Mouse (Mus musculus): ENCODE measurements around the gene Riok2. TPM values are rescaled to one million over a fixed set of nuclear protein-coding genes. Genes with fewer than 3 reads are reported as not detected.

Riok2 gene
- total and polyA plus RNA-seq, 2 experiments from 2014 or later = 21.2 to 27.7 TPM

GRCm38 (mm10) chr17:17408137-17408536, 34.0 kb downstream of the Riok2 start:
- no peak overlapping the region for H3K9ac ChIP-seq (replicated peaks; ENCODE audit: low read depth, low read length)
- H3K27me3 ChIP-seq (ENCODE audit: control insufficient read depth, insufficient read depth, low read length) = no peaks in the 10 kb centered on the region
- H3K27ac ChIP-seq (ENCODE audit: low read depth) = no peak overlapping the region
- no peaks in the 10 kb centered on the region for H3K36me3 ChIP-seq (replicated peaks; ENCODE audit: control insufficient read depth, insufficient read depth, low read length)
- TF ChIP-seq EP300 (IDR thresholded peaks at IDR 0.05; ENCODE audit: low read depth) (no peak), CTCF (IDR thresholded peaks at IDR 0.05; ENCODE audit: low read depth) (no peak)
- no peak for ATAC-seq (ENCODE audit: insufficient read depth, low read depth)
- DNase-seq (ENCODE audit: low spot score) = no peak
- H3K4me2 ChIP-seq (ENCODE audit: low read depth, low read length) = no peak overlapping the region
- no peak overlapping the region for H3K4me3 ChIP-seq (ENCODE audit: low read depth, low read length)
- H3K9me3 ChIP-seq (replicated peaks; ENCODE audit: control insufficient read depth, low read length) = no peaks in the 10 kb centered on the region
- WGBS = 60% methylated on average over 6 of the region's 6 CpGs
- H3K4me1 ChIP-seq (ENCODE audit: control insufficient read depth, insufficient read depth) = no peaks in the 10 kb centered on the region

- 82% methylated on average over 6 of the region's 6 CpGs for WGBS
- Histone ChIP-seq H3K9me3 (replicated peaks; ENCODE audit: control insufficient read depth, low read length) (no peaks in the 10 kb centered on the region), H3K27ac (ENCODE audit: low read depth) (no peak overlapping the region), H3K4me1 (ENCODE audit: control insufficient read depth, insufficient read depth) (no peaks in the 10 kb centered on the region), H3K4me2 (ENCODE audit: low read depth, low read length) (no peak overlapping the region), H3K27me3 (ENCODE audit: control insufficient read depth, insufficient read depth, low read length) (no peaks in the 10 kb centered on the region), H3K4me3 (ENCODE audit: low read depth, low read length) (no peak overlapping the region), H3K9ac (replicated peaks; ENCODE audit: low read depth, low read length) (no peak overlapping the region), H3K36me3 (replicated peaks; ENCODE audit: control insufficient read depth, insufficient read depth, low read length) (no peaks in the 10 kb centered on the region)
- no peak for DNase-seq (ENCODE audit: low spot score)
- no peak for ATAC-seq (ENCODE audit: insufficient read depth, low read depth)
- TF ChIP-seq CTCF (IDR thresholded peaks at IDR 0.05; ENCODE audit: low read depth) = no peak
- no peak for TF ChIP-seq EP300 (IDR thresholded peaks at IDR 0.05; ENCODE audit: low read depth)
Measured at GRCm38 (mm10) chr17:17408720-17409478, 34.8 kb downstream of the Riok2 start.

GRCm38 (mm10) chr17:17409601-17410000, 35.5 kb downstream of the Riok2 start:
- TF ChIP-seq CTCF (IDR thresholded peaks at IDR 0.05; ENCODE audit: low read depth) (no peak), EP300 (IDR thresholded peaks at IDR 0.05; ENCODE audit: low read depth) (no peak)
- no peak overlapping the region for H3K4me3 ChIP-seq (ENCODE audit: low read depth, low read length)
- H3K9ac ChIP-seq (replicated peaks; ENCODE audit: low read depth, low read length) = no peak overlapping the region
- H3K27ac ChIP-seq (ENCODE audit: low read depth) = no peak overlapping the region
- no peak overlapping the region for H3K4me2 ChIP-seq (ENCODE audit: low read depth, low read length)
- no peaks in the 10 kb centered on the region for H3K36me3 ChIP-seq (replicated peaks; ENCODE audit: control insufficient read depth, insufficient read depth, low read length)
- H3K9me3 ChIP-seq (replicated peaks; ENCODE audit: control insufficient read depth, low read length) = no peaks in the 10 kb centered on the region
- ATAC-seq (ENCODE audit: insufficient read depth, low read depth) (no peak), DNase-seq (ENCODE audit: low spot score) (no peak)
- no peaks in the 10 kb centered on the region for H3K4me1 ChIP-seq (ENCODE audit: control insufficient read depth, insufficient read depth)
- 41% methylated on average over 2 of the region's 2 CpGs for WGBS
- no peaks in the 10 kb centered on the region for H3K27me3 ChIP-seq (ENCODE audit: control insufficient read depth, insufficient read depth, low read length)

GRCm38 (mm10) chr17:17411443-17411842, 37.3 kb downstream of the Riok2 start:
- no peak for ATAC-seq (ENCODE audit: insufficient read depth, low read depth)
- H3K27me3 ChIP-seq (ENCODE audit: control insufficient read depth, insufficient read depth, low read length) = no peaks in the 10 kb centered on the region
- H3K4me3 ChIP-seq (ENCODE audit: low read depth, low read length) = no peak overlapping the region
- no peaks in the 10 kb centered on the region for H3K9me3 ChIP-seq (replicated peaks; ENCODE audit: control insufficient read depth, low read length)
- TF ChIP-seq EP300 (IDR thresholded peaks at IDR 0.05; ENCODE audit: low read depth) = no peak
- no peak for TF ChIP-seq CTCF (IDR thresholded peaks at IDR 0.05; ENCODE audit: low read depth)
- DNase-seq (ENCODE audit: low spot score) = no peak
- H3K9ac ChIP-seq (replicated peaks; ENCODE audit: low read depth, low read length) = no peak overlapping the region
- WGBS = 63% methylated on average over 2 of the region's 2 CpGs
- no peaks in the 10 kb centered on the region for H3K4me1 ChIP-seq (ENCODE audit: control insufficient read depth, insufficient read depth)
- no peaks in the 10 kb centered on the region for H3K36me3 ChIP-seq (replicated peaks; ENCODE audit: control insufficient read depth, insufficient read depth, low read length)
- H3K27ac ChIP-seq (ENCODE audit: low read depth) = no peak overlapping the region
- H3K4me2 ChIP-seq (ENCODE audit: low read depth, low read length) = no peak overlapping the region

- Histone ChIP-seq H3K9ac (replicated peaks; ENCODE audit: low read depth, low read length) (no peak overlapping the region), H3K27me3 (ENCODE audit: control insufficient read depth, insufficient read depth, low read length) (no peaks in the 10 kb centered on the region), H3K4me1 (ENCODE audit: control insufficient read depth, insufficient read depth) (no peaks in the 10 kb centered on the region), H3K4me2 (ENCODE audit: low read depth, low read length) (no peak overlapping the region), H3K27ac (ENCODE audit: low read depth) (no peak overlapping the region), H3K9me3 (replicated peaks; ENCODE audit: control insufficient read depth, low read length) (no peaks in the 10 kb centered on the region), H3K4me3 (ENCODE audit: low read depth, low read length) (no peak overlapping the region), H3K36me3 (replicated peaks; ENCODE audit: control insufficient read depth, insufficient read depth, low read length) (no peaks in the 10 kb centered on the region)
- DNase-seq (ENCODE audit: low spot score) = no peak
- ATAC-seq (ENCODE audit: insufficient read depth, low read depth) = no peak
- TF ChIP-seq EP300 (IDR thresholded peaks at IDR 0.05; ENCODE audit: low read depth) (no peak), CTCF (IDR thresholded peaks at IDR 0.05; ENCODE audit: low read depth) (no peak)
- 83% methylated on average over 2 of the region's 2 CpGs for WGBS
Measured at GRCm38 (mm10) chr17:17412176-17412575, 38.1 kb downstream of the Riok2 start.

GRCm38 (mm10) chr17:17414206-17414605, 40.1 kb downstream of the Riok2 start:
- no peaks in the 10 kb centered on the region for H3K36me3 ChIP-seq (replicated peaks; ENCODE audit: control insufficient read depth, insufficient read depth, low read length)
- H3K4me2 ChIP-seq (ENCODE audit: low read depth, low read length) = no peak overlapping the region
- H3K9ac ChIP-seq (replicated peaks; ENCODE audit: low read depth, low read length) = no peak overlapping the region
- no peak for DNase-seq (ENCODE audit: low spot score)
- 92% methylated on average over 3 of the region's 3 CpGs for WGBS
- no peak overlapping the region for H3K4me3 ChIP-seq (ENCODE audit: low read depth, low read length)
- TF ChIP-seq EP300 (IDR thresholded peaks at IDR 0.05; ENCODE audit: low read depth) (no peak), CTCF (IDR thresholded peaks at IDR 0.05; ENCODE audit: low read depth) (no peak)
- H3K27ac ChIP-seq (ENCODE audit: low read depth) = no peak overlapping the region
- H3K27me3 ChIP-seq (ENCODE audit: control insufficient read depth, insufficient read depth, low read length) = no peaks in the 10 kb centered on the region
- ATAC-seq (ENCODE audit: insufficient read depth, low read depth) = no peak
- H3K4me1 ChIP-seq (ENCODE audit: control insufficient read depth, insufficient read depth) = no peaks in the 10 kb centered on the region
- H3K9me3 ChIP-seq (replicated peaks; ENCODE audit: control insufficient read depth, low read length) = no peaks in the 10 kb centered on the region
